Mouse (Mus musculus) ovary, postnatal 14 days (tissue): Measurements from ENCODE around the gene Atg9a.

Source experiments
- DNase-seq: peaks from one replicate; pipeline ENCODE4 v3.0.0; 2022; ENCODE audit warnings: low spot score

Atg9a gene

DNA sequence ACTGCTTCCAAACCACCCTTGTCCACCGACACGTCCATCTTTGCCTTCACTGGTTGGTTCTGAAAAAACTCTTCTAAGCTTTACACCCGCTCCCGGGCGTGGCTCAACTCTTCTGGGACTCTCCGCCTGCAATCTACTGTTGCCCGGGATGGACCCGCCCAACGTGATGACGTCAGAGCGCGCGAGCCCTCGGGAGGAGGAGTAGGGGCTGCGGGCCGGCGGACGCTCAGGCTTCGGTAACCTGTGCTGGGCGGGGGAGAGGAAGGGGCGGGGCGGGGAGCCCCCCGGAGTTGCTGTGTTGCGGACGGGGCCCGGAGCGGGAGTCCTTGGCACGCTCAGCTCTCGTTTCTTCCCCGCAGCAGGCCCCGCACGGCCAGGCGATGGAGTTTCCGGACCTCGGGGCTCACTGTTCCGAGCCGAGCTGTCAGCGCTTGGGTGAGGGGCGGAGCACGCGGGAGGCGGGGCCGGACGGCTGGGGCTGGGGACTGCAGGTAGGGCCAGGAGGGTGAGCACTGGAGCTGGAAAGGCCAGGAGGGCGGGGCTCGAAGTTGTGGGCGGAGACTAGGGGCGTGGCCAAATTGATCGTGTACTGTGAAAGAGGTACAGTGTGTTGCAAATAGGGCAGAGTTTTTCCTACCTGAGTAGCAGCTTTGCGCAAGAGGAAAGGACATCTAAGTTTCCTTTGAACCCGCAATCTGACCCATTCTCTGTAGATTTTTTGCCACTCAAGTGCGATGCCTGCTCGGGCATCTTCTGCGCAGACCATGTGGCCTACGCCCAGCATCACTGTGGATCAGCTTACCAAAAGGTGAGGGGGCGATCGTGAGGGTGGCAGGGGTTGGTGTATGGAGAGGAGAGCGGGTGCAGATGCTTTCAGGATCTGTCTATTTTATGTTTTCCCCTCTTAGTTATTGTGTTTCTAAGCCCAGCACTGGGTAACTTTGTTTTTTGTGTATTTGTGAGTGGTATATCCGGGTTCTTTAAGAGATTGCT is 23.2 kb downstream of the Atg9a start, which contains the start of gene Zfand2b:
TSS of gene Zfand2b (plus strand) at position 175 of the 993 bp plus-strand sequence.
- peak; percentile 94 for DNase-seq

DNA sequence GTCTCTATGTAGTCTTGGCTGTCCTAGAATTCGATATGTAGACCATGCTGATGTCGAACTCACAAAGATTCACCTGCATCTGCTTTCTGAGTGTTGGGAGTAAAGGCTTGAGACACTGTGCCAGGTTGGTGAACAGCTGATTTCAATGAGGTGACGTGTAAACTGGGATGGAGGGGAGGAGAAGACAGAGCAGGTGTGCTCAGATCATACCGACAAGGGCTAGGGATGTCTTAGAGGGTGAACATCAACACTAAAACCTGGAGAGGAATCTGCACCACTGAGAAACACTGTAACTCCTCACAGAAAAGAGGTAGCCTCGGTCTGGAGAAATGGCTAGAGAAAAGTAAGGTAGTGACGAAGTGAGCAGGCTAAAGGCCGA is 23.9 kb downstream of the Atg9a start:
- DNase-seq = no peak

DNA sequence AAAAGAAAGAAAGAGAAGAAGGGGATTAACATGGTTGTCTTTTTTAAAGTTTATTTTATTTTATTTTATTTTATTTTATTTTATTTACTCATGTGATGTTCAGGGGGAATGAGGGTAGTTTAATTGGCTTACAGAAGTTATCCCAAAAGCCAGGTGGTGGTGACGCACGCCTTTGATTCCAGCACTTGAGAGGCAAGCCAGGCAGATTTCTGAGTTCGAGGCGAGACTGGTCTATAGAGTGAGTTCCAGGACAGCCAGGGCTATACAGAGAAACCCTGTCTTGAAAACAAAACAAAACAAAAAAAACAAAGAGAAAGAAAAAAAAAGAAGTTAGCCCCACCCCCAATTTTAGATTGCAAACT is 31.8 kb downstream of the Atg9a start:
- no peak for DNase-seq

DNA sequence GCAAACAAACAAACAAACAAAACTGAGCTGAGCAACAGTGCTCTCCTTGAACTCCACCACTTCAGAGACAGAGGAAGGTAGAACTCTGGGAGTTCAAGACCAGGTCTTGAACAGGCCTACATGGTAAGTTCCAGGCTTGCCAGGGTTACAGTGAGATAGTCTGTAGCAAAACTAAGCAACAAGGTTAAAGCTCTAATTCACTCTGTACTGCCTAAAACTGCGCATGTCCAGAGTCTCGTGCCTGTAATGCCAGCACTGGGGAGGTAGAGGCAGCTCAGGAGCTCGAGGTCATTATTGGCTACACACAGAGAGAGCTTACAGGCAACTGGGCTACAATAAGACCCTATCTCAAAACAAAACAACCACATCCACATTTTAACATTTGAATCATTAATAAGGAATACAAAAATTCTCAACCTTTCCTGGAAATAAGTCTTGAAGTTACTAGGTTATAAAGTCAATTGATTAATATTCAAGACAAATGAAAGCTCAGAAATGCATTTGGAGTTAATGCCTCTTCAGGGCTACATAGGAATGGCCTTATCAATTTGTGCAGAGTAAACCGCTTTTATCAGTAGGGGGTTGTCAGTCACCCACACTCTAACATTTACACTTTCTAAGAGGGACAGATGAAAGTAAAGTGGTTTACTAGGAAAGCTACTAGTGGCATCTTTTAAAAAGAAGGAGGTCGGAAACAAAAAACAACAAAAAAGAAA is 32.3 kb downstream of the Atg9a start:
- DNase-seq = no peak

DNA sequence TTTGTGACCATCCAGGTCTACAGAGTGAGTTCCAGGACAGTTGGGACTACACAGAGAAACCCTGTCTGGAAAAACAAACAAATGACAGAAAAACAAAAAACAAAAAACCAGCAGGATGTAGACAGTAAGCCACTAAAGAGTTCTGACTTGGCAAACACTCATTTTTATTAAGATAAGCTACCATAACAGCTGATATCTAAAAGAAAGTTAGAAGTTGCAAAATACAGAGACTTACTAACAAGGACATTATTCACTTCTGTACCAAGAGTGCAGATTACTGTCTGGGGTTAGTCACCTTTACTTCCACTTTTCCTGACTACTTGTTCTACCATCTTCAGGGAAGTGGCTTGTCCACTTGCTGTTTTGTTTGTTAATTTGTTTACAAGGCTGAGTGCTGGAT is 33.0 kb downstream of the Atg9a start:
- DNase-seq = no peak

DNA sequence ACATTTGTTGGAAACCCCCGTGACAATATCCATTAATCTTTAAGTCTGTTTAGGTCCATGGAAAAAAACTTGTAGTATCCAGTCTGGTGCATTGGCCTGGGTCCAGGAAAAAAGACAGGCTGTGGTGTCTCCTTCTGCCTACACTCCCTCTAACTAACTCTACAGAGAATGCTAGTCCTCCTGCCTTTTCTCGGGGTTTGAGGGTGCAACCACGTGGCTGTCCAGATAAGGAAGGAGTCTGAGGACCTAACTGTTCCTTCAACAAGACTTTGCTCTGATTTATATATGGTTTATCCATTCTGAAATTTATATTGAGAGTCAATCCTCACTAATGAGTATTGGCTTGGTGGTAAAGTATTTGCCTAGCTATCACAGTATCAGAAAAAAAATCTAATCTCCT is 36.2 kb downstream of the Atg9a start:
- no peak for DNase-seq

DNA sequence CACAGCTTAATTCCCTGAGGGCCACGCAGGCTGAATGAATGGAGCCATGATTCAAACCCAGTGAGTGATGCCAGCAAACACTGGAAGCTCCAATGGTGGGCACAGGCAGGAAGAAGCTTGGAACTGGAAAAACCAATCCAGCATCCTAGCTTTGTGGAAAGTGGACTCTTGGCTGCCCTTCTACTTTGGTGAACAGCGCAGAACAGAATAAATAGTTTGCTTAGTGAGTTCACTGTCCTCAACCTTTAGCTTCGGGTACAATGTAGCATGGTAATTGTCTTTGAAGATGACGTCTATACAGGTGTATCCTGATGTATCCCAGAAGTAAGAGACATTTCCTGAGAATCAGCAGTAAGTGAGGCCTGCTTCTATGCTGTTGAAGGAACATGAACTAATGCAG is 43.3 kb downstream of the Atg9a start:
- DNase-seq = no peak

DNA sequence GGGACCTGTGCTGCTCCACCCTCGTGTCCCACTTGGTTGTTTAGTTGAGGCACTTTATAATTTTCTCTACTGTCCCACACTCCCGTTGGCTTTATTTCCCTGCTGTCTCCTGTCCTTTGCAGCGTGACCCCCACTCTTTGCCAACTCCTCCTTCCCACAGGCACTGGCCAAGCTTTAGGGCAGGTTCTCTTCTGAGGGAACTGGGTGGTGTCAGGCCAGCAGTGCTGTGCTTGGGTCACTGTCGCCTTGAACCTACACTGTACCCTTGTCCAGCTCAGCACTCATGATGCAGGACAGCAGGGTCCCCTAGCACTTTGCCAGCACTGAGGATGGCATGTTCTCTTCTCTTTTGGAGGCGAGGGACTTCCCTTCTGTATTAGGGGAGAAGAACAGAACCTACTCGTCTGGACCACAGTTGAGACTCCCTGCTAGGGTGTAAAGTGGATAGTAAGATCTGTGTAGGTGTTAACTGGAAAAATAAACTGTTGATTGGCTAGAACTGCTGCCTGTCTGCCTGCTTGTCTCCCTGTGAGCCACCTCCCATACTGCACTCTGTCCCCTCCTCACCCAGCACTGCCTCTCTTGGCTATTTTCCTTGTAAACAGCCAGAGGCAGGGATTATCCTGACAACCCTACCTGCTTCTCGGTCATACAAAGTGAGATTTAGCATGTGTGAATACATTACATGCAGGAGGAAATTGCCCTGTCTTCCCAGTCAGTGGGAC is 44.4 kb downstream of the Atg9a start:
- no peak for DNase-seq

DNA sequence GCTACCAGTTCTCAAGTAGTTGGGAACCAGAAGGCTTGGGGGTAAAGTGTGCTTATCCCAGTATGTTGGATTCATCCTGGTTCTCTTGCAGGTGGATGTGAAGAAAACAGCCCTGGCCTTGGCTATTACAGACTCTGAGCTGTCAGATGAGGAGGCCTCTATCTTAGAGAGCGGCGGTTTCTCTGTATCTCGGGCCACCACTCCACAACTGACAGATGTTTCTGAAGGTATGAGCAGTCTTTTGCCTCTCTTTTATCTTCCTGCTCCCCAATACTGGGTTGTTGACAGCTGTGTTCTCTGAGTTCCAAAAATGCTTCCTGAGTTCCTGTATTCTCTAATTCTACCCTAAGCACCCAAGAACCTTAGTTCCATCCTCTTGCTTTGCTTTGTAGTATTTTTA is 46.4 kb downstream of the Atg9a start:
- DNase-seq = no peak

DNA sequence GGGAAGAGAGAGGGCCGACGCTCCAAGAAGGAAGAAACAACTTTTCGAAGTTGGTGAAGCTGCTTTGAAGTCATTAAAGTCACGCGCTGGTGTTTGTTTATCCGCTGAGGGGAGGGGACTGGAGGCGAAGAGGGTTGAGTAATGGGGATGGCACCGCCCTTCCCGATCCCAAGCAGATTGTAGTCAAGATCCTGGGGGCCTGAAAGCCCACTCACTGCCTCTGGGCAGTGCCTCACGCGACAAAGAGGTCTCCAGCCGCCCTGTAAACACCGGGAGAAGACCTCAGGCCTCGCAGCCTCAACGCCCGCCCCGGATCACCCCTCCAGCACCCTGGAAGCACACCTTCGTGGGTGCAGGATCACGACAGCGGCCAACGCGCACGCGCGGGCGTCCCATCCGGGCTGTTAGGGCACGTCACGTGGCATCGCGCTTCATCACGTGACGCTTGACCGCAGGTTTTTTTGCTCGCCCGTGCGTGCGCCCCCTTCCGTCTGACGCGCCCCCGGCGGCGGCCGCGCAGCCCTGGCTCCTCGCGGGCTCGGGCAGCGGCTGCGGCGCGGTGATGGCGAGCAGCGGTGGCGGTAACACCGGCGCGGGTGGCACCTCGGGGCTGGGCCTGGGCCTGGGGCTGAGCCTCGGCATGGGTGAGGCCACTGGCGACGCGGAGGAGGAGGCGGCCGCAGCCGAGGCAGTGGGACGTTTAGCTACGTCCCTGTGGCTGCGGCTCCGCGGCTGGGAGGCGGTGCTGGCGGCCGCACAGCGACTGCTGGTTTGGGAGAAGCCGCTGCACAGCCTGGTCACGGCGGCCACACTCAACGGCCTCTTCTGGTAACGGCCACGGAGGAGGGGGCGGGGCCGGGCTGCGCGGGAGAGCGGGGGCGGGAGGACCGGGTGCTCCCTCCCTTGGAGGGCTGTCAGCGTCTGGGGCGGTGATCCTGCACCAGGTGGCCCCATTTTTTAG is 49.4 kb downstream of the Atg9a start, which contains the start of the genes Cnppd1 and Retreg2:
TSS of gene Cnppd1 (minus strand) at position 411 of the 961 bp plus-strand sequence.
TSS of gene Retreg2 (plus strand) at position 478 of the 961 bp plus-strand sequence.
- DNase-seq = peak; percentile 93

DNA sequence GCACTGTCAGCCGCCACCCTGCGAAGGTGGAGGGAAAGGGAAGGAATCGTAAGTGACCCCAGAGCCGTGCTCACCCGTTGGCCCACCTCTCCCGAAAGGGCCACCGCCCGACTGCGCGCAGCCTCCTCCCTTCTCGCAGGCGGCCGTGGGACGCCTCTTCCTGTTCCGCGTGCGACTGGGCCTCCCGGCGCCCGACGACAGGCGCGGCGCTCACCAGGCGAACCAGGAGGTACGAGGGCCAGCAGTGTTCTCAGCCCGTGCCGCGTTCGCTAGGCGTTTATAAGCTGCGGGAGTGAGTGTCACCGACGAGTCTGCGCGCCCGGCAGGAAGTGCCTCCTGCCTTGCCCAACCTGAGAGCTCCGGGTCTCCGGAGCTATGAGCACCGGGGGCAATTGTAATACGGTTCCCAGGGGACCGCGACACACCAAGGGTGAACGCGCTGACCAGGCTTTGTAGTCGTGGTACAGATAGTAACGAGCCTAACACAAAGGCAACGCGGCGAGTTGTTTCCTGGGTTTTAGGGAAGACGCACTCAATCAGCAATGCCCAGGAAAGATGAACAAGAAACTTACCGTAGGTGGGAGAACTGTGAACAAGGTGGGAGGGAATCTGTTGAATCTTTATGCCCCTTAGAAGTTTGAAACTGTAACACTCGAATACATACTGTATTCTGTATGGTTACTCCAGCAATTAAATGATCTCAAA is 50.4 kb downstream of the Atg9a start:
- DNase-seq = peak; percentile 51

DNA sequence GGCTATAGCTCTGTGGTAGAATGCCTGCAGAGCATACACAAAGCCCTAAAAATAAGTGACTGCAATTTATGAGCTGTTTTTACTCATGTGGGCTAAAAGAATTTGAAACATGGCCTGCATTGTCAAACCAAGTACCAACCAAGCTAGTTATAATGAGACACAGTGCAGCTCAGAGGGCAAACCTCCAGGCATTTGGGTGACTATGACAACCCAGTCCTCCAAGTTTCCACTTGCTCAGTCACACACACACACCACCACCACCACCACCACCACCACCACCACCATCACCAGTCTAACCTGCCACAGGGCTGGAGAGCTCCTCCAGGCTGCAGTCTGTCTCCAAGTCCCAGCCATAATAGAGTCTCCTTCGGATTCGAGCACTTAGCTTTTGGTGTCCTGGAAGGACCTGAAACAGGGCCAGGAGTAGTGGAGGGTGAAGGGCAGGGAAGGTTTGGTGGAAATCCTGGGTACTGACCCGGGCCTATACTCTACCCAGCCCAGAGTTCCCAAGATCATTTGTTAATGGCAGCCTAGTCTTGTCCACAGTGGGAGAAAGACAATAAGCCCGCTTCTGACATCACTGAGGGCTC is 51.3 kb downstream of the Atg9a start:
- DNase-seq = no peak

DNA sequence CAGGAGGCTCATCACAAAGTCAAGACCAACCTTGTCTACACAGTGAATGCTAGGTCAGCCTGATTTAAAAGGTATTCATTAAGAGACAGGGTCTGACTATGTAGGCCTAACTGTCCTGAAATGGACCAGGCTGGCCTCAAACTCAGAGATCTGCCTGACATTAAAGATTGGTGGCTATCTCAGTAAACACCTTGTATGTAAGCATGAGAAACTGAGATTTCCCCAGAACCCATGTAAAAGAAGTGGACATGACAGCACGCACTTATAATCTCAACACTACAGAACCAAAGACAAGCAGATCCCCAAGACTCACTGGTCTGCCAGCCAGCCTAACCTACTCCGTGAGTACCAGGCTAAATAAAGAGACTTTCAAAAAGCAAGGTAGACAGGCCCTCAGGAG is 53.5 kb downstream of the Atg9a start:
- DNase-seq = no peak

DNA sequence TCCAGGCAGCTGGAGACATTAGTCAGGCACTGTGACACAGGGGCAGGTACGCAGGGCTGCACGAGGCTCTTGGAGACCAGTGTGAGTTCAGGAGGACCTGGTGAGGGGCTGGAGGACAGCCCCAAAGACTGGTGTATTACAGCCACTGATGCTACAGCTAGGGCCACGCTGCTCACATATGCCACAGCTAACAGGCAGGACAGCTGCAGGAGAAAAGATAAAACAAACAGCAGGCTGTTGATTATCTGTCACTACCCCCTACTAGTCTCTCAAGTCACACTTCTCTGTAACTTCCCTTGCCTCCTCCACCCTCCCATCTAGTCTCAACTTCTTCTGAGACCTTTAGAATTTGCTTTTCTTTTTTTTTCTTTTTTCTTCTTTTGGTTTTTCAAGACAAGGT is 55.3 kb downstream of the Atg9a start:
- no peak for DNase-seq

DNA sequence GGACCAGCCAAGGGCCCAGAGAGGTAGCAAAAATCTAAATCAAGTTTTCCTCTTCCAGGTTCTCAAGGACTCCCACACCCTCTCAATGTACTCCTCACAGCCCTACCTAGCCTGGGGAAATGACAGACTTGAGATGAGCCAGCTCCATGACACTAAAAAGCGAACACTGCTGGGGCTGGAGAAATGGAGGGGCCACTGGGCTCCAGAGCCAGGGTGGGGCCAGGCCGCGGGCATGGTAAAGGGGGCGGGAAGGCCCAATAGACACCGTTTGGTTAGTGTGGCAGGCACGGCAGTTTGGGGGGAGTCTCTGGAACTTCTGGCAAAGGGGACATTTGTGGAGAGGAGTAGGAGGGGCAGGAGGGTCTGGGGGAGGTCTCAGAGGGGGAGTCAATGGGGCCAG is 55.7 kb downstream of the Atg9a start:
- DNase-seq = no peak

DNA sequence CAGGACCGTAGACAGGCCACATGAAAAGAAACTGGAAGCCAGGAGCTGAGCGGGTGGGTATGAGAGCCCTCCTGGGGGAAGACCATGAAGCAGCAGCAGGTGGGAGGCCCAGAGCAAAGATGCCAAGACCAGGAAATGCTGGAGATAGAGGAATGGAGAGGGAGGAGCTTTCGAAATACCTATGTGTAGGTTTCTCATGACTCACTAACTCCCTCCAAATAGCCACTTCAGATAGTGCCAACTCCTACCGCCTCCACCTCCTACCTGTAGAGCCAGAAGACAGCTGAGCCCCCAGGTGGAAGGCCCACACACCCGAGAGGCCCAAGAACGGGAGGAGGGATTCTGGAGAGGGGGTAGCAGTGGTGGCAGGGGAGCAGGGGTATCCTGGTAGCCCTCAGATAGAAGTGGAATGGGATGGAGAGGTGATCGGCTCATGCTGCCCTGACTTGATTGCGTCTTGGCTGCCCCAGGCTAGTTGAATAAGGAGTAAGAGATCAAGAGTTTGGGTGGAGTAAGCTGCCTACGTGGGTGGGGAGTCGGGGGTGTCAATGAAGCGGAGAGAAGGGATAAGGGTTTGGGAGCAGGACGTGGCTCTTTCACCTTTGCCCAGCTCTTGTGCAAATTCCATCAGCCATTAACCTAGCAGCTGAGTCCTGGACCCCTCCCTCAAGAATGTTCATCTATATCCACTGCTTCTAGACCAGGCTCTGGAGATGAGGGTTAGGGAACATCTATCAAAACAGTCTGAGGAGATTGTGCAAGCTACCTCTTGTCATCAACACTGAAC is 58.4 kb downstream of the Atg9a start, which contains the start of gene Slc23a3:
TSS of gene Slc23a3 (minus strand) at position 470 of the 787 bp plus-strand sequence.
- no peak for DNase-seq
